Mouse (Mus musculus) C3H10T1/2 (cell line): Measurements from ENCODE around the gene Olfr1032. TPM values are rescaled to one million over a fixed set of nuclear protein-coding genes. Genes with fewer than 3 reads are reported as not detected.

Experiments
- polyA plus RNA-seq, 2 experiments: library from polyadenylated mRNA; unstranded; fragments of >200 nt; fragmentation: generic; extraction: Trizol; gene quantifications; one replicate each; pipeline ENCODE4 v1.2.1; 2012; ENCODE audit warnings: missing spikeins in 2 of 2

Gene Olfr1032
- polyA plus RNA-seq, result not detected

GRCm38 (mm10) chr2:86005240-86005639 is at the start of gene Olfr1032:
TSS of gene Olfr1032 (plus strand) at chr2:86005540.

GRCm38 (mm10) chr2:85973595-85973994 is 31.7 kb upstream of the Olfr1032 start, which contains the start of gene Olfr1029:
TSS of gene Olfr1029 (plus strand) at chr2:85973895.

GRCm38 (mm10) chr2:85978976-85979375 is 26.4 kb upstream of the Olfr1032 start, which contains the start of gene Olfr1030:
TSS of gene Olfr1030 (plus strand) at chr2:85979276.

GRCm38 (mm10) chr2:85990004-85990403 is 15.3 kb upstream of the Olfr1032 start, which contains the start of gene Olfr1031:
TSS of gene Olfr1031 (plus strand) at chr2:85990304.

GRCm38 (mm10) chr2:86020406-86020805 is 15.1 kb downstream of the Olfr1032 start, which contains the start of gene Olfr1033:
TSS of gene Olfr1033 (plus strand) at chr2:86020633.

GRCm38 (mm10) chr2:86045561-86045960 is 40.2 kb downstream of the Olfr1032 start, which contains the start of gene Olfr1034:
TSS of gene Olfr1034 (plus strand) at chr2:86045861.

Other genes with a start within 250 kb of the Olfr1032 start
- not detected for gene Olfr1012, start 242.8 kb upstream of the Olfr1032 start, polyA plus RNA-seq
- gene Olfr1013, start 238.4 kb upstream of the Olfr1032 start, polyA plus RNA-seq, result not detected
- gene Olfr1014, start 232.8 kb upstream of the Olfr1032 start, polyA plus RNA-seq, result not detected
- gene Olfr1015, start 223.5 kb upstream of the Olfr1032 start, polyA plus RNA-seq, result not detected
- not detected for gene Olfr1016, start 203.0 kb upstream of the Olfr1032 start, polyA plus RNA-seq
- not detected for gene Olfr1018, start 187.1 kb upstream of the Olfr1032 start, polyA plus RNA-seq
- gene Olfr1019, start 160.1 kb upstream of the Olfr1032 start, polyA plus RNA-seq, result not detected
- not detected for gene Olfr1020, start 158.5 kb upstream of the Olfr1032 start, polyA plus RNA-seq
- not detected for gene Olfr1022, start 136.9 kb upstream of the Olfr1032 start, polyA plus RNA-seq
- not detected for gene Olfr1023, start 119.9 kb upstream of the Olfr1032 start, polyA plus RNA-seq
- gene Olfr1024, start 100.5 kb upstream of the Olfr1032 start, polyA plus RNA-seq, result not detected
- gene Olfr1025-ps1, start 90.3 kb upstream of the Olfr1032 start, polyA plus RNA-seq, result not detected
- not detected for gene Olfr1026, start 84.0 kb upstream of the Olfr1032 start, polyA plus RNA-seq
- gene Olfr1028, start 55.1 kb upstream of the Olfr1032 start, polyA plus RNA-seq, result not detected
- not detected for gene Olfr1029, start 31.6 kb upstream of the Olfr1032 start, polyA plus RNA-seq
- not detected for gene Olfr1030, start 26.3 kb upstream of the Olfr1032 start, polyA plus RNA-seq
- not detected for gene Olfr1031, start 15.2 kb upstream of the Olfr1032 start, polyA plus RNA-seq
- gene Olfr1033, start 15.1 kb downstream of the Olfr1032 start, polyA plus RNA-seq, result not detected
- not detected for gene Olfr1034, start 40.3 kb downstream of the Olfr1032 start, polyA plus RNA-seq
- gene Olfr1036, start 68.5 kb downstream of the Olfr1032 start, polyA plus RNA-seq, result not detected
- gene Olfr1037, start 81.8 kb downstream of the Olfr1032 start, polyA plus RNA-seq, result not detected
- gene Olfr1039, start 130.4 kb downstream of the Olfr1032 start, polyA plus RNA-seq, result not detected
- gene Olfr1040, start 141.2 kb downstream of the Olfr1032 start, polyA plus RNA-seq, result not detected
- gene Olfr1042, start 156.3 kb downstream of the Olfr1032 start, polyA plus RNA-seq, result not detected
- not detected for gene Olfr1043, start 162.0 kb downstream of the Olfr1032 start, polyA plus RNA-seq
- gene Olfr1044, start 172.3 kb downstream of the Olfr1032 start, polyA plus RNA-seq, result not detected
- not detected for gene Olfr52, start 180.1 kb downstream of the Olfr1032 start, polyA plus RNA-seq
- gene Olfr1045, start 197.5 kb downstream of the Olfr1032 start, polyA plus RNA-seq, result not detected
- gene Olfr1046, start 213.8 kb downstream of the Olfr1032 start, polyA plus RNA-seq, result not detected
- gene Olfr1047, start 225.9 kb downstream of the Olfr1032 start, polyA plus RNA-seq, result not detected
- not detected for gene Olfr1048, start 234.7 kb downstream of the Olfr1032 start, polyA plus RNA-seq